Mouse (Mus musculus) embryo, embryonic 10.5 days (tissue): ENCODE measurements around the gene Hp1bp3.

Experiments
- DNase-seq: peaks from one replicate; pipeline ENCODE4 v3.0.0-alpha.2; 2015; ENCODE audit warnings: low spot score

Hp1bp3 gene

GRCm38 (mm10) chr4:138216200-138216890 lies at the start of gene Hp1bp3:
TSS of gene Hp1bp3 (plus strand) at chr4:138216296.
- DNase-seq, result peak; percentile 81

DNA sequence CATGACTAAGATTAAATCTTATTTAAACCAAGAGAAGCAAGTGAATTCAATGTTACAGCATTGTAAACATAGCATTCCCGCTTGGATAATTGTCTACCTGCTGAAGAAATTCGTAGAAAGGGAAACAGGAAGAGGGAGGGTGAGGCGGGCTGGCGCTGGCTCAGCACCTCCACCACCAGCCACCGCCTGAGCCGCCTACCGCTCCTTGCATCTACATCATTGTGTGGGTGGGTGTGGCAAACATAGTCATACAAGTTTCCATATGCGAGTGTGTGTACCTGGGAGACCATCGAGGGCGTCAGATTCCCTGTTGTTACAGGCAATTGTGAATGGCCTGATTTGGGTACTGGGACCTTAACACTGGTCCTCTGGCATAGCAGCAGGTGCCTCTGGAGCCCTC lies 49.6 kb upstream of the Hp1bp3 start:
- no peak for DNase-seq

GRCm38 (mm10) chr4:138168162-138168561 lies 47.9 kb upstream of the Hp1bp3 start:
- no peak for DNase-seq

DNA sequence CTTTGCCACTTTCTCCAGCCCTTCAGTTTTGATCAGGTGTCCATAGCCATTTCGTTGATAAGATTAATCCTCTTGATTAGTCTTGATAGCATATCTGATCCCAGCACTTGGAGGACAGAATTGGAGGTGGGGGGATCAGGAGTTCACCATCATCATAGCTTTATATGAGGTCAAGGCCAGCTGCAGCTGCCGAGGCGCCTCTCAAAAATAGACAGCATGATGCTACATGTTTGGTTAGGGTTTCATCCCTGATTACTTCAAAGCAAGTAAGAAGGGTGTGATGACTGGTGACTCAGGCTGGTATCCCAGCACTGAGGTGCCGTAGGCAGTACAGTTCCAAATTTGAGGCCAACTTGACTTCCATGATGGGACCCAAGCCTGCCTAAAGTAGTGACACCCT lies 46.7 kb upstream of the Hp1bp3 start:
- no peak for DNase-seq

DNA sequence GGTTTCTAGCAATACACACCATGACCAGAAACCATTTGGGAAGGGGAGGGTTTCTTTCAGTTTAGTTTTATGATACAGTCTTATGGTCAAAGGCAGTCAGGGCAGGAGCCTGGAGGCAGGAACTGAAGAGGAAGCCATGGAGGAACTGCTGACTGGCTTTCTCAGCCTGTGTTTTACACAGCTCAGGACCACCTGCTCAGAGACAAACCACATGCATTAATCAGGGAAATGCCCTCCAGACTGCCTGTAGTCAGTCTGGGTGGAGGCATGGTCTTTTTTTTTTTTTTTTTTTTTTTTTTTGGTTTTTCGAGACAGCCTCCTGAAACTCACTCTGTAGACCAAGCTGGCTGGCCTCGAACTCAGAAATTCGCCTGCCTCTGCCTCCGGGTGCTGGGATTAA lies 43.4 kb upstream of the Hp1bp3 start:
- DNase-seq, result no peak

- no peak for DNase-seq
Observed at GRCm38 (mm10) chr4:138179391-138179790, 36.7 kb upstream of the Hp1bp3 start.

DNA sequence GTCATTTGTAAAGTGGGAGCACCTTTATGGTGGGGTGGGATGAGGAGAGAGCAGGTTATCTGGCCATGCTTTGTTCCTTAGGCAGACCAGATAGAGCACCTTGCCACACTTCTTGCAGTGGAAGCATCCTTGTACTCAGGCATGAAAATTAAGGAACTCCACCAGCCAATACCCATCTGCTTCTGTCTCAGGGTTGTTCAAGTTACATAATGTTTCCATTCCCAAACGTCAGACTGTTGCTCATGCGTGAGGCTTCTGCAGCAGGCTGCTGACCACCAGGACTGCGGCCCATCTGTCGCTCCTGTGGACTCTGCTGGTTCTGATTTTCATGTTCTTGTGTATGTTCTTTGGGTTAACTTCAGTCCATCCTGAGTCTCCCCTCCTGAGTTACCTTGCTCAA lies 35.4 kb upstream of the Hp1bp3 start:
- DNase-seq, result no peak

DNA sequence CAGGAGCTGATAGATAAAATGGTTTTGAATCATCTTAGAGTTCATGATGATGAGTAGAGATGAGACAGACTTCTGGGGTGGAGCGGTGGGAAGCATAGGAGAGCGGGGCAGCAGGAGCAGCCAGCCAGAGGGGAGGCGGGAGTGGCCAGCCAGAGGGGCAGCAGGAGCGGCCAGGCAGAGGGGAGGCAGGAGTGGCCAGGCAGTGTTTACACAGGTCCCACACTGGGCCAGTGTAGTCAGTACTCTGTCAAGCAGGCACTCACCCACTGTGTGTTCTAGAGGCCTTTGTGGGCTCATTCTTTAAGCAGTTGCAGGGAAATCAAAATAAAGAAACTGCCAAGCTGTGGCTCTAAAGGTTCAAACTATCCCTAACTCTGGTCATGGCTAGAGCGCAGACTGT lies 32.0 kb upstream of the Hp1bp3 start:
- no peak for DNase-seq

- DNase-seq, result no peak
Observed at GRCm38 (mm10) chr4:138184573-138184981, 31.5 kb upstream of the Hp1bp3 start.

DNA sequence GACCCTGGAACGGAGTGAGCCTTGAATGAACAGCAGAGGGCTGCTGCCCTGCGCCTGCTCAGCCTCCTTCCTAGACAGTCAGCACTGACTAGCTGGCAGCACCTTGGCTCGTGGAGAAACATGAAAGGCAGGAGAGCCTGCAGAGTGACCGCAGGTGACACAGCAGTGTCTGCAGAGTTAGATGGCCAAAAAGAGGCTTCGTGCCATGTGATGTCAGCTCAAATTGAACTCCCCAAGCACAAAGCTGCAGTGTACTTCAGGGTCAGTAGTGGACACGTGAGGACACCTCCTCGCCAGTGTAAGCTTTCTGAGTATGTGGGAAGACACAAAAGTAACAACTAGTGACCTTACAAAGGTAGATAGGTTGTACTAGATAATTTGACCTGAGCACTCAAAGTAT lies 30.1 kb upstream of the Hp1bp3 start:
- DNase-seq, result no peak

- DNase-seq, result no peak
Observed at GRCm38 (mm10) chr4:138187995-138188394, 28.1 kb upstream of the Hp1bp3 start.

DNA sequence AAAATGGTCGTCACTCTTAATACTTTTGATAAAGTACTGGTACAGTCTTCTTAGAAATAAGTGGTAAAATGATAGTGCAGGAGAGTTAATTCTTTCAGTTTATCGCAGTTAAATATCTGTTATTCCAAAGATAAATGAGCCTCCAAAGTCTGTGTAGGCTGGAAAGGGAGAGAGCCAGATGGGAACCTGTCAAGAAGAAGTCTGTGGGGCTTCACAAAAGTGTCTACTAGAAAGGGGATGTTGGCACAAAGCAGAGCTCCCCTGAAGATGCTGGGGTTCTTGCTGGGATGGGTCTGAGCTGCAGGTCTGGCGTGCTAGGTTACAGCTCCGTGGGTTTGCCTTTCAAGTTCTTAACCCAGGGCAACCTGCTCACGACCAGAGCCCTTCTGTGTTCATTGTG lies 23.5 kb upstream of the Hp1bp3 start:
- DNase-seq, result no peak

DNA sequence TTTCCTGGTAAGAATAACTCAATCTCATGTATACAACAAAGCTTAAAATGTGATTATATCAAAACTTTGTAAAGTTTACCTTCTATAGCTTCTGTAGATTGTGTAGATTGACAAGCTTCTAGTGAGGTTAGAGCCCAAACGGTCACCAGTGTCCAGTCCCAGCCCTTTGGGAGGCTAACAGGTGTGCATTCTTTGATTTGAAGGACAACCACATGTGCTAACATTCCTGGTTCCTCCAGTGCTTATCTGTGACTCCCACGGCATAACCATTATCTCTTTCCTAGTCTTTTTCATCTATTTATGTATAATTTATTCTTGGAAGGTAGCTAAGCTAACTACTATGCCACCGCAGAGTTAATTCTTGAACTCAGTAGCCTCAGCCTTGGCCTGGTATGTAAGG lies 15.3 kb upstream of the Hp1bp3 start:
- DNase-seq, result no peak

- DNase-seq, result no peak
Observed at GRCm38 (mm10) chr4:138201696-138202095, 14.4 kb upstream of the Hp1bp3 start.

GRCm38 (mm10) chr4:138210116-138210515 lies 6.0 kb upstream of the Hp1bp3 start:
- DNase-seq, result no peak

DNA sequence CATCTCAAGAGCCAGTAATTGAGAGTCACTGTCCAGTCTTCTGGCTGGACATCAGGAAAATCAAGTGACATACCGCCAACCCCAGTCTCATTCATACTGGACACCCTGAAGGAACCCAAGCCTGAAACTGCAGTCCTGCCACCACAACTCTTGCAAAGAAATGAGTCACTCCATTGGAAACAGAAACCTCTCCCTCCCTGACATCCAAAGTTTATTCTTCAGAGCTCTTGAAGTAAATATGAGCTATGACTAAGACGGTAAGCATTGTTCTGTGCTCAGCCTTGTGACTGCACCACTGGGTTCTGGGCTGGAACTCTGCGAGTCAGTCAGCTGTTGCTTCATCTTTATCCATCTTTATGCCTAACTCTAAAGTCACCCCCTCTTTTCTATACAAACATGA lies 2.2 kb upstream of the Hp1bp3 start:
- no peak for DNase-seq

GRCm38 (mm10) chr4:138215671-138216199 lies 361 bp upstream of the Hp1bp3 start:
- DNase-seq, result no peak

- DNase-seq, result peak; percentile 98
Observed at GRCm38 (mm10) chr4:138216891-138217392, 846 bp downstream of the Hp1bp3 start.

GRCm38 (mm10) chr4:138217441-138217840 lies 1.3 kb downstream of the Hp1bp3 start:
- DNase-seq, result peak; percentile 28

- DNase-seq, result no peak
Observed at GRCm38 (mm10) chr4:138217951-138218685, 2.0 kb downstream of the Hp1bp3 start.

DNA sequence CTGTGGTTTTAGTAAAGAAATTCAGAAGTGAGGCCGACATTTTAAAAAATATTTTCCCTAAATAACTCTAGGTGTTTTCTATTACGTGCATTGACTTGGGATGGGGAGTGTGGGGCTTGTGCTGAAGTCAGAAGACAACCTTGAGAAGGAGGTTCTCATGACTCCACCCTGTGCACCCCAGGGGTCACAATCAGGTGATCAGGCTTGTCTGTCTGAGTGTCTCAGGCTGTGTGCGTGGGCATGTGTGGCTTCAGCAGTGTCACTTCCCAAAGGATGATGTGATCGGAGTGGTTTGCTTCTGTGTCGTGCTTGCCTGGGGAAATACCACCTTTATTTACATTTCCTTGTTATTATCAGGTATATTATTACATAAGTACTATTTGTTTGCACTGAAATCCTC lies 3.2 kb downstream of the Hp1bp3 start:
- DNase-seq, result no peak

- no peak for DNase-seq
Observed at GRCm38 (mm10) chr4:138220761-138221160, 4.7 kb downstream of the Hp1bp3 start.

- DNase-seq, result no peak
Observed at GRCm38 (mm10) chr4:138221406-138221805, 5.3 kb downstream of the Hp1bp3 start.
